Mouse (Mus musculus) brain, embryonic 14.5 days (tissue): ENCODE measurements around the gene Btbd11. TPM values are rescaled to one million over a fixed set of nuclear protein-coding genes. Genes with fewer than 3 reads are reported as not detected.

Experiments
- DNase-seq: peaks from one replicate; pipeline ENCODE4 v3.0.0-alpha.2; 2011; ENCODE audit warnings: low read depth
- CTCF ChIP-seq: fragments of 200-500 bp; IDR thresholded peaks from 2 replicates; pipeline ENCODE4 v1.5.1; 2012; ENCODE audit warnings: inconsistent platforms, mild to moderate bottlenecking, moderate library complexity, borderline replicate concordance; ENCODE audit not compliant: insufficient read depth, insufficient read length; ENCODE audit errors: extremely low read depth
- POLR2A ChIP-seq: fragments of 200-500 bp; IDR thresholded peaks from 2 replicates; pipeline ENCODE4 v1.6.1; 2012; ENCODE audit warnings: mild to moderate bottlenecking, inconsistent platforms, borderline replicate concordance; ENCODE audit not compliant: poor library complexity, insufficient read depth, insufficient read length, severe bottlenecking; ENCODE audit errors: extremely low read depth
- polyA plus RNA-seq: library from polyadenylated mRNA; depleted of rRNA; stranded (reverse); fragments of >200 nt; gene quantifications from 2 replicates; pipeline ENCODE4 v1.2.3, GENCODE M21; 2012

The Btbd11 gene
- polyA plus RNA-seq, 1 experiment, result 24.5 TPM

GRCm38 (mm10) chr10:85540311-85541093 lies 153.9 kb downstream of the Btbd11 start:
- no peak for TF ChIP-seq CTCF
- no peak for TF ChIP-seq POLR2A
- peak; percentile 70 for DNase-seq

DNA sequence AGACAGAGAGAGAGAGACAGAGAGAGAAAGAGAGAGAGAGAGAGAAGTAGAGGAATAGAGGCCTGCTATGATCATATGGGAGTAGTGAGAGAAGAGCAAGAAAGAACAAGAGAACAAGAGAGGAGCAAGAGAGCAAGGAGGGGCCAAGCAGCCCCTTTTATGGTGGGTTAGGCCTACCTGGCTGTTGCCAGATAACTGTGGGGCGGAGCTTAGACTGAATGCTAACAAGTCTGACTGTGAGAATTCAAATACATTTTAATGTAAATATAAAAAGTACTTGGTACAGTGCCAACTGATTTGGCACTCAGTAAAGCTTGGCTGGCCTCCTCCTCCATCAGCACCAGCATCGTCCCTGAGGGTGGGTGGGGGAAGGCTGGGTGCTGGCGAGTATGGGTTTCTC lies 154.9 kb downstream of the Btbd11 start:
- no peak for TF ChIP-seq POLR2A
- TF ChIP-seq CTCF, result no peak
- peak; percentile 33 for DNase-seq

- no peak for DNase-seq
- TF ChIP-seq POLR2A, result no peak
- no peak for TF ChIP-seq CTCF
Measured at GRCm38 (mm10) chr10:85541892-85542630, 155.4 kb downstream of the Btbd11 start.

DNA sequence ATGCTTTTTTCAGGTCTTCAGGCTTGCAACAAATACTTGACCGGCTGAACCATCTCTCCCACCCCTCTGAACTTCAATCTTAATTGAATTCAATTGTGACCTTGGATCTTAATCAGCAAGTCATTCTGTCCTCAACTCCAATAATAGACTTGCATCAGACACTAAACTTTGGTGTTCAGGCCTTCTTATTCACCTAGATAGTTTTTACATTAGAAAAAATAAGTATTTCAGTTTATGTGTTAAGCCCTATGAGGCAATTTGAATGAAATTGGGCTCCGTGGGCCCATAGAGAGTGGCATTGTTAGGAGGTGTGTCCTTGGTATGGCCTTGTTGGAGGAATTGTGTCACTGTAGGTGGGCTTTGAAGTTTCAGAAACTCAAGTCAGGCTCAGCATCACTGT lies 156.7 kb downstream of the Btbd11 start:
- TF ChIP-seq CTCF (no peak), POLR2A (no peak)
- DNase-seq, result no peak

DNA sequence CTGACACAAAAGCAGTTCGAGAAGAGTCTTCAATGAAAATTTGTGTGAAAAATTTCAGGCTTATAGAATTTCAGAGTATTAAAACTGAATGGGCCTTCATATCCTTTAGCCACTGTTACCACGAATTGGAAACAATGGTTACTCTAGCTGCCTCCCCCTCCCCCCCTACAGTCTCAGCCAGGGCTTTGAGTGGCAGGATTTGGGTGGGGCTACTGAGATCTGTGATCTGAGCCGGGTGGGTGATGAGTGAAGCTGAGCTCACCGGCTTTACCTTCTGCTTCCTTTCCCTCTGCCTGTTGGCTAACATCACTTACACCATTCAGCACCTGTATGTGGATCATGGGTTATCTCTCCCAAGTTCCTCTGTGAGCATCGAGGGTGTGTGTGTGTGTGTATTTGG lies 158.4 kb downstream of the Btbd11 start:
- TF ChIP-seq POLR2A (no peak), CTCF (no peak)
- DNase-seq, result no peak

DNA sequence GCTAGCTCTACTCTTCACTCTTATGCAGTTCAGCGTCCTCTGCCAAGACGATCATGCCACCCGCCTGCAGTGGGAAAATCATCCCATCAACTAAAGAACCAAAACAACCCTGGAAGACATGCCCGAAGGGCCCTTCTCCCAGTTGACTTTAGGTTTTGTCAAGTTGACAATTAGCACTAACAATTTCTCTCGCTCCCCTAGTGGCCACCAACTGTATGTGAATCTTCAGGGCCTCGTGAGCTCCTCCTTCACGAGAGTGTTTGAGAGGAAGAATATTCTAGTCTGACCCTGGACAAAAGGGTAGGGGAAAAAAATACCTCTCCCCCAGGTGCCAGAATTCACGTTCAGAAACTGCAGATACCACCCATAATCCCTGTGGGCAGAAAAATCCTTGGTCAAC lies 168.6 kb downstream of the Btbd11 start:
- TF ChIP-seq CTCF (peak; percentile 45; the same call in 1 of the 2 replicates), POLR2A (no peak)
- no peak for DNase-seq

- no peak for DNase-seq
- TF ChIP-seq POLR2A (no peak), CTCF (no peak)
Measured at GRCm38 (mm10) chr10:85561418-85561817, 174.8 kb downstream of the Btbd11 start.

- TF ChIP-seq CTCF (no peak), POLR2A (no peak)
- no peak for DNase-seq
Measured at GRCm38 (mm10) chr10:85571456-85571855, 184.8 kb downstream of the Btbd11 start.

GRCm38 (mm10) chr10:85572571-85572970 lies 186.0 kb downstream of the Btbd11 start:
- no peak for DNase-seq
- no peak for TF ChIP-seq POLR2A

- TF ChIP-seq POLR2A (no peak), CTCF (no peak)
- no peak for DNase-seq
Measured at GRCm38 (mm10) chr10:85577891-85578420, 191.3 kb downstream of the Btbd11 start.

GRCm38 (mm10) chr10:85578571-85579465 lies 192.2 kb downstream of the Btbd11 start:
- TF ChIP-seq CTCF, result no peak
- TF ChIP-seq POLR2A, result no peak
- no peak for DNase-seq
